Mouse (Mus musculus) E14TG2a.4 (cell line): ENCODE measurements around the gene Capn11.

Source experiments
- CTCF ChIP-seq: conservative IDR thresholded peaks from 2 replicates; pipeline ENCODE4 v1.5.1; 2014; ENCODE audit warnings: low read length
- NANOG ChIP-seq: IDR thresholded peaks from 2 replicates; pipeline ENCODE4 v1.6.1; 2014; ENCODE audit warnings: borderline replicate concordance, low read length, mixed read lengths
- POU5F1 ChIP-seq: IDR thresholded peaks from 2 replicates; pipeline ENCODE4 v1.6.1; 2014; ENCODE audit warnings: low read length, borderline replicate concordance

- TF ChIP-seq CTCF (no peak), NANOG (no peak), POU5F1 (no peak)
Observed at GRCm38 (mm10) chr17:45686093-45686619, 27.0 kb upstream of the Capn11 start, which contains the start of gene Mrpl14.
